Mouse (Mus musculus) kidney, adult 2 months (tissue): ENCODE results near the gene Aox4.

Experiments
- CTCF ChIP-seq: fragments of 200-500 bp; conservative IDR thresholded peaks from 2 replicates; pipeline ENCODE4 v1.5.1; 2011; ENCODE audit warnings: low read depth, mild to moderate bottlenecking, control low read depth, low read length, moderate library complexity, mixed read lengths; ENCODE audit not compliant: insufficient read depth, insufficient read length
- POLR2A ChIP-seq: fragments of 200-500 bp; IDR thresholded peaks from one replicate; pipeline ENCODE4 v1.6.1; 2011; ENCODE audit warnings: low read depth, low read length, control low read depth

- TF ChIP-seq CTCF (no peak), POLR2A (no peak)
Measured at GRCm38 (mm10) chr1:58288091-58288490, 77.9 kb downstream of the Aox4 start.
